Mouse (Mus musculus) lung, postnatal 0 days (tissue): ENCODE measurements around the gene Lama1. TPM values are rescaled to one million over a fixed set of nuclear protein-coding genes. Genes with fewer than 3 reads are reported as not detected.

Experiments used
- ATAC-seq: fragments of 200-750 bp; cut with Nextera tagmentation; 2 replicates; pipeline ENCODE4 v1.8.0; 2017; ENCODE audit warnings: moderate library complexity
- DNase-seq: peaks from one replicate; pipeline ENCODE4 v3.0.0-alpha.2; 2016; ENCODE audit warnings: low spot score
- H3K27ac ChIP-seq: fragments of 300-500 bp; sonication (generic); 2 replicates; pipeline ENCODE4 v1.5.1; 2014; ENCODE audit warnings: antibody characterized with exemption, mild to moderate bottlenecking, low read length, mixed read lengths
- H3K27me3 ChIP-seq: fragments of 300-500 bp; sonication (generic); replicated peaks from 2 replicates; pipeline ENCODE4 v1.6.1; 2014; ENCODE audit warnings: low read length, mixed read lengths; ENCODE audit not compliant: insufficient read depth
- H3K36me3 ChIP-seq: fragments of 300-500 bp; sonication (generic); 2 replicates; pipeline ENCODE4 v1.6.1; 2014; ENCODE audit warnings: low read length, mixed read lengths; ENCODE audit not compliant: insufficient read depth
- H3K4me1 ChIP-seq: fragments of 300-500 bp; sonication (generic); 2 replicates; pipeline ENCODE4 v1.6.1; 2014; ENCODE audit warnings: antibody characterized with exemption, low read depth, low read length, mixed read lengths; ENCODE audit not compliant: insufficient read depth
- H3K4me2 ChIP-seq: fragments of 300-500 bp; sonication (generic); replicated peaks from 2 replicates; pipeline ENCODE4 v1.6.1; 2014; ENCODE audit warnings: low read depth, mild to moderate bottlenecking, low read length, moderate library complexity, mixed read lengths
- H3K4me3 ChIP-seq: fragments of 300-500 bp; sonication (generic); 2 replicates; pipeline ENCODE4 v1.5.1; 2014; ENCODE audit warnings: low read depth, low read length
- H3K9ac ChIP-seq: fragments of 300-500 bp; sonication (generic); replicated peaks from 2 replicates; pipeline ENCODE4 v1.6.1; 2014; ENCODE audit warnings: low read depth, mild to moderate bottlenecking
- H3K9me3 ChIP-seq: fragments of 300-500 bp; sonication (generic); 2 replicates; pipeline ENCODE4 v1.6.1; 2016; ENCODE audit warnings: low read length, mixed read lengths
- CTCF ChIP-seq: IDR thresholded peaks from 2 replicates; pipeline ENCODE4 v1.5.1; 2016; ENCODE audit warnings: antibody characterized with exemption, mild to moderate bottlenecking
- EP300 ChIP-seq: IDR thresholded peaks from 2 replicates; pipeline ENCODE4 v1.6.1; 2016; ENCODE audit warnings: antibody characterized with exemption, mild to moderate bottlenecking, control low read depth
- WGBS: fragments of 180-500 bp; shearing (Covaris S2); extraction: QIAGEN DNeasy Blood & Tissue Kit; methylation state at CpG from one replicate; pipeline ENCODE4 v1.1.7; 2014; 5-methylcytosine and 5-hydroxymethylcytosine counted together
- polyA plus RNA-seq: library from polyadenylated mRNA; unstranded; fragments of >200 nt; fragmentation: Nextera tagmentation; extraction: Ambion mirVana; gene quantifications from 2 replicates; pipeline ENCODE4 v1.2.1, GENCODE M21; 2015

The Lama1 gene
- polyA plus RNA-seq, 1 experiment from 2014 or later: 0.80 TPM

DNA sequence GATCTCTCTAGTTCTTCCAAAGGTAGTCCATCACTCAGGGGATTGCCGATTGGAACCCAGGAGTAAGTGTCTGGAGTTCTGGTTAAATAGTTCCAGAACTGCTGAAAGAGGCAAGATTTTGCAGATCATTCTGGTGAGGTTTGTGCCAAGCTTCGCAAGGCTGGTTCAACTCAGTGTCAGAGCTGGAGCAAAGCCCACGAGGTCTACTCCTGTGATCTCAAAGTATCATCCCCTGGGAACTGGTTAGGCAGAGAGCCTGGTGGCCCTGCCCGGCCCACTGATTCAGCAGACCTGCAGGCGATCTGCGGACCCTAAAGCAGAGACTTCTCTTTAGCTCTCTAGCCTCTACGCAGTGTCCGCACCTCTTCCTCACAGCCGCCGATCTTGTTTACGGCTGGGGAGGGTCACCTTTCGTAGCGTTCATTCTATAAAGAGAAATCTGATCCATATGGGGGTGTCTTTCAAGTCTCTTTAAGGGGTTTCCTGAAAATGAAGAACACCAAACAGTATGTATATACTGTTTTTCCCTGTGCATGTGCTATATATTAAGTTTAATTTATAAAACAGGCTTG lies 10.8 kb downstream of the Lama1 start:
- H3K27me3 ChIP-seq: no peaks in the 10 kb centered on the region
- H3K9me3 ChIP-seq: no peaks in the 10 kb centered on the region
- H3K9ac ChIP-seq: no peak overlapping the region
- H3K4me3 ChIP-seq: no peak overlapping the region
- ATAC-seq (no peak), DNase-seq (no peak)
- H3K36me3 ChIP-seq: no peaks in the 10 kb centered on the region
- WGBS: 69% methylated on average over 13 of the region's 13 CpGs
- no peak overlapping the region for H3K4me2 ChIP-seq
- H3K4me1 ChIP-seq: no peaks in the 10 kb centered on the region
- TF ChIP-seq EP300: no peak
- TF ChIP-seq CTCF: no peak
- no peak overlapping the region for H3K27ac ChIP-seq

GRCm38 (mm10) chr17:67710377-67710781 lies 13.3 kb downstream of the Lama1 start:
- DNase-seq (no peak), ATAC-seq (no peak)
- no peaks in the 10 kb centered on the region for H3K4me1 ChIP-seq
- H3K4me2 ChIP-seq: no peak overlapping the region
- no peak for TF ChIP-seq EP300
- no peak for TF ChIP-seq CTCF
- H3K27ac ChIP-seq: no peak overlapping the region
- no peaks in the 10 kb centered on the region for H3K36me3 ChIP-seq
- H3K9me3 ChIP-seq: no peaks in the 10 kb centered on the region
- no peaks in the 10 kb centered on the region for H3K27me3 ChIP-seq
- no peak overlapping the region for H3K9ac ChIP-seq
- no peak overlapping the region for H3K4me3 ChIP-seq
- whole genome bisulfite sequencing: 63% methylated on average over 6 of the region's 6 CpGs

- Histone ChIP-seq H3K9ac (no peak overlapping the region), H3K27me3 (no peaks in the 10 kb centered on the region), H3K36me3 (no peaks in the 10 kb centered on the region), H3K27ac (no peak overlapping the region), H3K9me3 (no peaks in the 10 kb centered on the region), H3K4me2 (no peak overlapping the region), H3K4me1 (no peaks in the 10 kb centered on the region), H3K4me3 (no peak overlapping the region)
- ATAC-seq: no peak
- 34% methylated on average over 4 of the region's 4 CpGs for whole genome bisulfite sequencing
- DNase-seq: no peak
- TF ChIP-seq CTCF: no peak
- TF ChIP-seq EP300: no peak
Measured at GRCm38 (mm10) chr17:67711361-67711760, 14.3 kb downstream of the Lama1 start.

DNA sequence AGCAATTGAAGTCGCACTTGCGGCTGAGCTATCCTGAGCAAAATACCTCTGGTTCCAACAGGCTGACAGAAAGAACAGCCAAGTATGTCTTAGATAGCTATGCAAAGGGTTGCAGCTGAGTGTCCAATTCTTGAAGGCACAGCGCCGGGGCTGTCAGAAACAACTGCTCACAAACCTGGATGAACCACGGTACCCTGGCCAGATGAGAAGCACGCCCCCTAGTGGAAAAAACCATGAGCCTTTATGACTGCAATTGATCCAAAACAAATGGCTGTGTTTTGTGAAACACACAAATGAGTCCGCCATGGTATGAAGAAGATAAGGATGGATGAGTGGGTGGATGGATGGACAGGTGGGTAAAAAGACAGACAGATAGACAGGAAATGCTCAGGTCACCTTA lies 15.9 kb downstream of the Lama1 start:
- Histone ChIP-seq H3K4me1 (no peaks in the 10 kb centered on the region), H3K27me3 (no peaks in the 10 kb centered on the region), H3K27ac (no peak overlapping the region), H3K9ac (no peak overlapping the region), H3K4me3 (no peak overlapping the region), H3K36me3 (no peaks in the 10 kb centered on the region), H3K4me2 (no peak overlapping the region), H3K9me3 (no peaks in the 10 kb centered on the region)
- DNase-seq: no peak
- TF ChIP-seq EP300 (no peak), CTCF (no peak)
- ATAC-seq: no peak
- WGBS: 77% methylated on average over 7 of the region's 7 CpGs

- no peaks in the 10 kb centered on the region for H3K9me3 ChIP-seq
- H3K27me3 ChIP-seq: no peaks in the 10 kb centered on the region
- TF ChIP-seq CTCF: no peak
- no peak for TF ChIP-seq EP300
- no peak for ATAC-seq
- no peaks in the 10 kb centered on the region for H3K36me3 ChIP-seq
- no peak overlapping the region for H3K9ac ChIP-seq
- no peaks in the 10 kb centered on the region for H3K4me1 ChIP-seq
- no peak overlapping the region for H3K27ac ChIP-seq
- no peak for DNase-seq
- 44% methylated on average over 19 of the region's 19 CpGs for WGBS
- no peak overlapping the region for H3K4me2 ChIP-seq
- no peak overlapping the region for H3K4me3 ChIP-seq
Measured at GRCm38 (mm10) chr17:67715466-67715865, 18.4 kb downstream of the Lama1 start.

DNA sequence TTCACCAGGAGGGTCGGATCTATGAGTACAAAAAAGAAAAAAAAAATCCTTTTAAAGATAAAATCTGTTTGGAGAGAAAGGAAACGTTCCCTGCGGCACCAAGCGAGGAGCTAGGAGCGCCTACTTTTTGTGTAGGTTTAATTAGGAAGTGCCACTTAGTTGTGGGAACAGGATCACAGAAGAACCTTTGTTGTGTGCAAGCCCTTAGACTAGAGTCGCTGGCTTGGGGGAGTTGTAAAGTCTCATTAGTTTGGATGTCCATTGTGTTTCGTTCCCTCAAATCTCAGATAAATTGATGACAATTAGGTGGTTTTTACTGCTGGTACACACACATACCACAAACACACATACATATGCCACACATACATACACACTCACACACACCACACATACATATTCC lies 25.0 kb downstream of the Lama1 start:
- ATAC-seq: no peak

DNA sequence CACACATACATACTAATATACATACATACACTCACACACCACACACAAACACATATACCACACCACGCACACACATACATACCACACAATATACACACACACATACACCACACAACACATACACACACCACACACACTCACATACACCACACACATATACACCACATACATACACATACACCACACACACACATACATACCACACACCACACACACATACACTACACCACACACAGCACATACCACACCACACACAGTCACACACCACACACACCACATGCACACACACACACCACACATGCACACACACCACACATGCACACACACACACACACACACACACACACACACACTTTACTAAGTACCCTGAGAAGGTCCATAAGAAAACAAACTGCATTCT lies 25.5 kb downstream of the Lama1 start:
- no peak for DNase-seq
- ATAC-seq: no peak

More for the DNA sequence above, 25.0 kb downstream of the Lama1 start:
- TF ChIP-seq EP300: no peak
- TF ChIP-seq CTCF: no peak
- no peak for DNase-seq
- Histone ChIP-seq H3K4me3 (no peak overlapping the region), H3K27ac (no peak overlapping the region), H3K9ac (no peak overlapping the region), H3K27me3 (no peaks in the 10 kb centered on the region), H3K36me3 (no peaks in the 10 kb centered on the region), H3K4me1 (no peaks in the 10 kb centered on the region), H3K4me2 (no peak overlapping the region), H3K9me3 (no peaks in the 10 kb centered on the region)
- WGBS: 47% methylated on average over 7 of the region's 7 CpGs

More for the DNA sequence above, 25.5 kb downstream of the Lama1 start:
- Histone ChIP-seq H3K9ac (no peak overlapping the region), H3K9me3 (no peaks in the 10 kb centered on the region), H3K27me3 (no peaks in the 10 kb centered on the region), H3K4me3 (no peak overlapping the region), H3K4me2 (no peak overlapping the region), H3K4me1 (no peaks in the 10 kb centered on the region), H3K36me3 (no peaks in the 10 kb centered on the region), H3K27ac (no peak overlapping the region)
- no peak for TF ChIP-seq CTCF
- no peak for TF ChIP-seq EP300
- 100% methylated on average over 1 of the region's 1 CpGs for WGBS
